Mouse (Mus musculus): ENCODE data around the gene Pacs1.

GRCm38 (mm10) chr19:5178631-5179030 is 94.3 kb downstream of the Pacs1 start:
- TF ChIP-seq EP300 (optimal IDR thresholded peaks at IDR 0.05) (no peak), CTCF (IDR thresholded peaks at IDR 0.05; ENCODE audit: low read depth) (no peak)
